Mouse (Mus musculus): ENCODE measurements at regions not wholly inside any gene's neighbourhood (a gene's known extent, or its start where the extent isn't known, plus 50 kb on each side); places are given as distances from the start of the nearest gene placed in this dataset.

DNA sequence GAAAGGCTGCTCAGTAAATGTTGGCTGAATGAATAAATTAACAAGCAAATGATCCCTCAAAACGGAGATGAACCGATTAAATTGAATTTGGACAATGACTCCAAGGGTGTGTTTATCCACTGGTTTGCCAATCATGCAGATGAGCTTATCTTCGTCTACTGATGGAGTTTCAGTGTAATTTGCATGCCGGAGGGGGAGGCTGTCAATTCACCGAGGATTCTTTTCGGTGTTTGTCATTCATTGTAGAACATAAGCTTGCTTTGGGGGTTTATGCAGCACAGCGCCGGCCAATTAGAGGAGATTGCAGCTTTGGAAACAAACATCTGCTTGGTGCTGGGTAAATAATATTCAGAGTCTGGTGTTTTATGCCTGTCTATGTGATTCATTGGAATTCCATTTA is 132.7 kb downstream of the Otoa start:
- H3K27me3 ChIP-seq (ENCODE audit: insufficient read depth, low read length): no peaks in the 10 kb centered on the region
- H3K4me2 ChIP-seq (ENCODE audit: low read depth, low read length): 0 out of 2 replicates have a peak overlapping the region, but pooled peaks have one; percentile 11
- H3K9me3 ChIP-seq (ENCODE audit: low read length): no peaks in the 10 kb centered on the region
- no peak overlapping the region for H3K4me3 ChIP-seq (ENCODE audit: low read length)
- no peak for TF ChIP-seq CTCF (IDR thresholded peaks at IDR 0.05; ENCODE audit: low read depth)
- H3K27ac ChIP-seq: no peak overlapping the region
- no peaks in the 10 kb centered on the region for H3K4me1 ChIP-seq (ENCODE audit: insufficient read depth, low read length)
- no peak overlapping the region for H3K9ac ChIP-seq (replicated peaks; ENCODE audit: low read length)
- H3K36me3 ChIP-seq (ENCODE audit: insufficient read depth, low read length): no peaks in the 10 kb centered on the region
- DNase-seq (ENCODE audit: low spot score) (peak; percentile 16), ATAC-seq (no peak)
- 37% methylated on average over 8 of the region's 8 CpGs for WGBS

DNA sequence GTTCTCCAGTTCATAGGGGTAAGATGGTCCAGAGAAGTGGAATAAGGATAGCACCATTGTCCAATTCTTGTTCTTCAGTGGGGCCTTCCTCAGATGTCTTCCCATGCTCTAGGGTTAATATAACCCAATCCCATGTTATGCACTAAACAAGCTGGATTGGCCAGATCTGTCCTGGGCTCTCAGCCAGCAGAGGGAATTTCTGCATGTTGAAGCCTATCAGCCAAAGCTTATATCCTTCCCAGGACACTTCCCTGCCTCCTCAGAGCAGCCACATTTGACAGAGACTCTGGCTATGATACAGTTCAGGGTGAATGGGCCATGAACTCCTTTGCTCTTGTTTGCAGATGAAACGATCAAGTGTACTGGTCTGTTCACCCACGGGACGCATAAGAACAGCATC is 133.6 kb downstream of the Otoa start:
- H3K27ac ChIP-seq: no peak overlapping the region
- no peak for ATAC-seq
- H3K9ac ChIP-seq (replicated peaks; ENCODE audit: low read length): no peak overlapping the region
- no peak for TF ChIP-seq CTCF (IDR thresholded peaks at IDR 0.05; ENCODE audit: low read depth)
- no peak for DNase-seq (ENCODE audit: low spot score)
- H3K27me3 ChIP-seq (ENCODE audit: insufficient read depth, low read length): no peaks in the 10 kb centered on the region
- no peaks in the 10 kb centered on the region for H3K4me1 ChIP-seq (ENCODE audit: insufficient read depth, low read length)
- H3K4me3 ChIP-seq (ENCODE audit: low read length): no peak overlapping the region
- no peak overlapping the region for H3K4me2 ChIP-seq (ENCODE audit: low read depth, low read length)
- H3K9me3 ChIP-seq (ENCODE audit: low read length): no peaks in the 10 kb centered on the region
- WGBS: 70% methylated on average over 3 of the region's 3 CpGs
- no peaks in the 10 kb centered on the region for H3K36me3 ChIP-seq (ENCODE audit: insufficient read depth, low read length)

GRCm38 (mm10) chr7:121215735-121216134 is 134.3 kb downstream of the Otoa start:
- Histone ChIP-seq H3K9me3 (ENCODE audit: low read length) (no peaks in the 10 kb centered on the region), H3K4me1 (ENCODE audit: insufficient read depth, low read length) (no peaks in the 10 kb centered on the region), H3K9ac (replicated peaks; ENCODE audit: low read length) (no peak overlapping the region), H3K4me3 (ENCODE audit: low read length) (no peak overlapping the region), H3K36me3 (ENCODE audit: insufficient read depth, low read length) (no peaks in the 10 kb centered on the region), H3K4me2 (ENCODE audit: low read depth, low read length) (no peak overlapping the region), H3K27me3 (ENCODE audit: insufficient read depth, low read length) (no peaks in the 10 kb centered on the region), H3K27ac (no peak overlapping the region)
- no peak for DNase-seq (ENCODE audit: low spot score)
- no peak for ATAC-seq
- no peak for TF ChIP-seq CTCF (IDR thresholded peaks at IDR 0.05; ENCODE audit: low read depth)
- WGBS: 69% methylated on average over 1 of the region's 1 CpGs

DNA sequence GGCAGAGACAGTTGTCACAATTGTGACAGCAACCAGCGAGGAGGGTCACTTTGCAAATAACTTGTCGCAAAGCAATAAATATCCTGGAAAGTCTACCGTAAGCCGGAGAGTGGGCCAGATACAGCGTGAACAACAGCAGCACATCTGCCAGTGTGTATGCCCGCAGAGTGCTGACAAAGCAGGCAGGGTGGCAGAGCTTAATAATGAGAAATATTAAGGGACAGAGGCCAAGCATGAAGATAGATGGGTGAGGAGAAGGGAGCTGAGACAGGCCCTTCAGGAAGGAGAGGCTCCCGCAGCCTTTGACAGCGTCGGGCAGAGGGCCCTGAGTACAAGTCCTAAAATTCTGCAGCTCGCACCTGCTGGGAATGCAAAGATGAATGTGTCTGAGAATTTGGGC is 136.6 kb downstream of the Otoa start:
- Histone ChIP-seq H3K4me3 (ENCODE audit: low read length) (no peak overlapping the region), H3K4me1 (ENCODE audit: insufficient read depth, low read length) (no peaks in the 10 kb centered on the region), H3K27ac (no peak overlapping the region), H3K27me3 (ENCODE audit: insufficient read depth, low read length) (no peaks in the 10 kb centered on the region), H3K4me2 (ENCODE audit: low read depth, low read length) (no peak overlapping the region), H3K36me3 (ENCODE audit: insufficient read depth, low read length) (no peaks in the 10 kb centered on the region), H3K9me3 (ENCODE audit: low read length) (no peaks in the 10 kb centered on the region), H3K9ac (replicated peaks; ENCODE audit: low read length) (no peak overlapping the region)
- 68% methylated on average over 10 of the region's 10 CpGs for WGBS
- TF ChIP-seq CTCF (IDR thresholded peaks at IDR 0.05; ENCODE audit: low read depth): no peak
- DNase-seq (ENCODE audit: low spot score) (no peak), ATAC-seq (no peak)

- WGBS: 94% methylated on average over 7 of the region's 7 CpGs
- no peak for DNase-seq (ENCODE audit: low spot score)
- TF ChIP-seq CTCF (IDR thresholded peaks at IDR 0.05; ENCODE audit: low read depth): no peak
- no peak for ATAC-seq
- Histone ChIP-seq H3K9ac (replicated peaks; ENCODE audit: low read length) (no peak overlapping the region), H3K27ac (no peak overlapping the region), H3K4me1 (ENCODE audit: insufficient read depth, low read length) (no peaks in the 10 kb centered on the region), H3K36me3 (ENCODE audit: insufficient read depth, low read length) (no peaks in the 10 kb centered on the region), H3K4me2 (ENCODE audit: low read depth, low read length) (no peak overlapping the region), H3K9me3 (ENCODE audit: low read length) (no peaks in the 10 kb centered on the region), H3K4me3 (ENCODE audit: low read length) (no peak overlapping the region), H3K27me3 (ENCODE audit: insufficient read depth, low read length) (no peaks in the 10 kb centered on the region)
These were observed 139.7 kb downstream of the Otoa start for GRCm38 (mm10) chr7:121221158-121221557.

- ATAC-seq: no peak
- 80% methylated on average over 3 of the region's 3 CpGs for WGBS
- H3K27ac ChIP-seq: no peak overlapping the region
These were observed 150.4 kb downstream of the Otoa start for GRCm38 (mm10) chr7:121231881-121232280.

GRCm38 (mm10) chr7:121234831-121235230 is 153.4 kb downstream of the Otoa start:
- WGBS: 83% methylated on average over 6 of the region's 6 CpGs
- H3K9ac ChIP-seq (replicated peaks; ENCODE audit: low read length): no peak overlapping the region

More at GRCm38 (mm10) chr7:121231881-121232280, 150.4 kb downstream of the Otoa start:
- no peak overlapping the region for H3K4me3 ChIP-seq (ENCODE audit: low read length)
- no peak overlapping the region for H3K4me2 ChIP-seq (ENCODE audit: low read depth, low read length)
- no peak overlapping the region for H3K9ac ChIP-seq (replicated peaks; ENCODE audit: low read length)
- H3K36me3 ChIP-seq (ENCODE audit: insufficient read depth, low read length): no peaks in the 10 kb centered on the region
- DNase-seq (ENCODE audit: low spot score): no peak
- no peaks in the 10 kb centered on the region for H3K9me3 ChIP-seq (ENCODE audit: low read length)
- no peaks in the 10 kb centered on the region for H3K27me3 ChIP-seq (ENCODE audit: insufficient read depth, low read length)
- no peak for TF ChIP-seq CTCF (IDR thresholded peaks at IDR 0.05; ENCODE audit: low read depth)
- H3K4me1 ChIP-seq (ENCODE audit: insufficient read depth, low read length): no peaks in the 10 kb centered on the region

More at GRCm38 (mm10) chr7:121234831-121235230, 153.4 kb downstream of the Otoa start:
- H3K36me3 ChIP-seq (ENCODE audit: insufficient read depth, low read length): no peaks in the 10 kb centered on the region
- H3K4me2 ChIP-seq (ENCODE audit: low read depth, low read length): no peak overlapping the region
- H3K9me3 ChIP-seq (ENCODE audit: low read length): no peaks in the 10 kb centered on the region
- no peaks in the 10 kb centered on the region for H3K27me3 ChIP-seq (ENCODE audit: insufficient read depth, low read length)
- no peak overlapping the region for H3K4me3 ChIP-seq (ENCODE audit: low read length)
- H3K27ac ChIP-seq: no peak overlapping the region
- no peak for TF ChIP-seq CTCF (IDR thresholded peaks at IDR 0.05; ENCODE audit: low read depth)
- ATAC-seq: no peak
- no peak for DNase-seq (ENCODE audit: low spot score)
- no peaks in the 10 kb centered on the region for H3K4me1 ChIP-seq (ENCODE audit: insufficient read depth, low read length)
